Mouse (Mus musculus) C2C12 (cell line): ENCODE measurements around the gene Ptges. TPM values are rescaled to one million over a fixed set of nuclear protein-coding genes. Genes with fewer than 3 reads are reported as not detected.

Experiments
- H3K27me3 ChIP-seq: one replicate; pipeline ENCODE4 v1.6.1; 2011; ENCODE audit not compliant: control insufficient read depth, insufficient read depth, insufficient read length
- H3K36me3 ChIP-seq: one replicate; pipeline ENCODE4 v1.6.1; 2011; ENCODE audit not compliant: control insufficient read depth, insufficient read depth
- H3K4me3 ChIP-seq: one replicate; pipeline ENCODE4 v1.5.1; 2011; ENCODE audit warnings: mild to moderate bottlenecking, control low read depth; ENCODE audit not compliant: poor library complexity, insufficient read depth, severe bottlenecking
- H3K79me2 ChIP-seq: one replicate; pipeline ENCODE4 v1.6.1; 2011; ENCODE audit not compliant: control insufficient read depth, insufficient read depth
- H3K79me3 ChIP-seq: one replicate; pipeline ENCODE4 v1.6.1; 2011; ENCODE audit warnings: low read depth, control low read depth
- H3ac ChIP-seq: one replicate; pipeline ENCODE3; 2011; ENCODE audit warnings: low read depth; ENCODE audit not compliant: control insufficient read depth, insufficient read length
- CEBPB ChIP-seq: IDR thresholded peaks from one replicate; pipeline ENCODE4 v1.6.1; 2011; ENCODE audit warnings: low read depth, mild to moderate bottlenecking, control low read depth, moderate library complexity
- CTCF ChIP-seq: IDR thresholded peaks from one replicate; pipeline ENCODE4 v1.5.1; 2011; ENCODE audit not compliant: control insufficient read depth, insufficient read depth, insufficient read length
- FOSL1 ChIP-seq: IDR thresholded peaks from one replicate; pipeline ENCODE4 v1.8.0; 2011; ENCODE audit warnings: mild to moderate bottlenecking, low read length; ENCODE audit not compliant: poor library complexity, insufficient read depth, severe bottlenecking
- MAX ChIP-seq: IDR thresholded peaks from one replicate; pipeline ENCODE4 v1.6.1; 2011; ENCODE audit warnings: mild to moderate bottlenecking, control low read depth
- MYOD1 ChIP-seq: IDR thresholded peaks from one replicate; pipeline ENCODE4 v1.6.1; 2011; ENCODE audit warnings: low read depth; ENCODE audit not compliant: control insufficient read depth, insufficient read length
- MYOG ChIP-seq: IDR thresholded peaks from one replicate; pipeline ENCODE4 v1.6.1; 2011; ENCODE audit not compliant: control insufficient read depth, insufficient read length; ENCODE audit errors: extremely low read depth
- USF1 ChIP-seq: IDR thresholded peaks from one replicate; pipeline ENCODE4 v1.6.1; 2011; ENCODE audit warnings: low read depth, mild to moderate bottlenecking, control low read depth, moderate library complexity
- polyA plus RNA-seq: library from polyadenylated mRNA; unstranded; fragments of >200 nt; fragmentation: generic; extraction: Trizol; gene quantifications from one replicate; pipeline ENCODE4 v1.2.1, GENCODE M21; 2012; ENCODE audit warnings: missing spikeins

Ptges gene
- polyA plus RNA-seq, 1 experiment, result 0.70 TPM

- H3K79me2 ChIP-seq, result no peaks in the 10 kb centered on the region
- H3K36me3 ChIP-seq, result no peaks in the 10 kb centered on the region
- no peak for TF ChIP-seq MYOD1
- no peak for TF ChIP-seq MAX
- no peak for TF ChIP-seq CTCF
- no peak for TF ChIP-seq USF1
- TF ChIP-seq FOSL1, result no peak
- TF ChIP-seq CEBPB, result no peak
- no peak for TF ChIP-seq MYOG
- no peaks in the 10 kb centered on the region for H3K27me3 ChIP-seq
- H3ac ChIP-seq, result no peak overlapping the region
- H3K4me3 ChIP-seq, result no peak overlapping the region
- no peaks in the 10 kb centered on the region for H3K79me3 ChIP-seq
Measured at GRCm38 (mm10) chr2:30904991-30905390, 24.7 kb downstream of the Ptges start.

- TF ChIP-seq MAX (no peak), USF1 (no peak), CEBPB (no peak), FOSL1 (no peak), MYOG (no peak), MYOD1 (no peak), CTCF (no peak)
- Histone ChIP-seq H3ac (no peak overlapping the region), H3K4me3 (no peak overlapping the region), H3K36me3 (no peaks in the 10 kb centered on the region), H3K27me3 (no peaks in the 10 kb centered on the region), H3K79me3 (no peaks in the 10 kb centered on the region), H3K79me2 (no peaks in the 10 kb centered on the region)
Measured at GRCm38 (mm10) chr2:30904231-30904630, 25.4 kb downstream of the Ptges start.

GRCm38 (mm10) chr2:30902726-30903722, 26.6 kb downstream of the Ptges start:
- no peak overlapping the region for H3K4me3 ChIP-seq
- H3ac ChIP-seq, result no peak overlapping the region

GRCm38 (mm10) chr2:30902256-30902655, 27.4 kb downstream of the Ptges start:
- H3K4me3 ChIP-seq, result no peak overlapping the region
- TF ChIP-seq CTCF (no peak), FOSL1 (no peak), MYOG (no peak), CEBPB (no peak), MAX (no peak), MYOD1 (no peak), USF1 (no peak)
- no peak overlapping the region for H3ac ChIP-seq
- H3K79me2 ChIP-seq, result no peaks in the 10 kb centered on the region
- no peaks in the 10 kb centered on the region for H3K79me3 ChIP-seq
- no peaks in the 10 kb centered on the region for H3K27me3 ChIP-seq
- no peaks in the 10 kb centered on the region for H3K36me3 ChIP-seq

More at GRCm38 (mm10) chr2:30902726-30903722, 26.6 kb downstream of the Ptges start:
- H3K79me3 ChIP-seq, result no peaks in the 10 kb centered on the region
- no peak for TF ChIP-seq FOSL1
- H3K79me2 ChIP-seq, result no peaks in the 10 kb centered on the region
- H3K36me3 ChIP-seq, result no peaks in the 10 kb centered on the region
- H3K27me3 ChIP-seq, result no peaks in the 10 kb centered on the region

DNA sequence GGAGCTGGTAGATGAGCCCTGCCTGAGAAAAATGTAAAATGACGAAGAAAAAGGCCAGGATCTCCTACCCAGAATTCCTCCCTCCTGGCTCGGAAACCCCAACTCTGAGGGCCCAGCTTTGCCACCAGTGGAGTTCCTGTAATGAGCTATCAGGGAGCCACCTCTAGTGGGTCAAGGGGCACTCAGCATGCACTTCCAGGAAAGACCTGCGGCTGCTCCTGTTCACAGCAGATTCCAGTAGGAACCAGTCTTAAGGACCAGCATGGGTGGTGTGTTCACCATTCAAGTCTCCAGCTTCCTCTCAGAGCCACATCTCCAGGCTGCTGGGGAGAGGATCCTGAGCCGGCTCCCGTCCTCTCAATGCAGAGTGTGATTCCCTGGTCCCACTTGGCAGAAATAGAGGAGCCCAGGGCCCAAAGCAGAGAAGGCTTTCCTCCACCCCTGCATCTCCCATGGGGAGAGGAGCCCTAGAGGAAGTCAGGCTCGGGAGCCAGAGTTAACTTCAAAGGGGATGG, 28.0 kb downstream of the Ptges start:
- Histone ChIP-seq H3K4me3 (no peak overlapping the region), H3K27me3 (no peaks in the 10 kb centered on the region), H3K79me3 (no peaks in the 10 kb centered on the region), H3K79me2 (no peaks in the 10 kb centered on the region), H3ac (no peak overlapping the region), H3K36me3 (no peaks in the 10 kb centered on the region)
- TF ChIP-seq MAX (no peak), USF1 (no peak)

DNA sequence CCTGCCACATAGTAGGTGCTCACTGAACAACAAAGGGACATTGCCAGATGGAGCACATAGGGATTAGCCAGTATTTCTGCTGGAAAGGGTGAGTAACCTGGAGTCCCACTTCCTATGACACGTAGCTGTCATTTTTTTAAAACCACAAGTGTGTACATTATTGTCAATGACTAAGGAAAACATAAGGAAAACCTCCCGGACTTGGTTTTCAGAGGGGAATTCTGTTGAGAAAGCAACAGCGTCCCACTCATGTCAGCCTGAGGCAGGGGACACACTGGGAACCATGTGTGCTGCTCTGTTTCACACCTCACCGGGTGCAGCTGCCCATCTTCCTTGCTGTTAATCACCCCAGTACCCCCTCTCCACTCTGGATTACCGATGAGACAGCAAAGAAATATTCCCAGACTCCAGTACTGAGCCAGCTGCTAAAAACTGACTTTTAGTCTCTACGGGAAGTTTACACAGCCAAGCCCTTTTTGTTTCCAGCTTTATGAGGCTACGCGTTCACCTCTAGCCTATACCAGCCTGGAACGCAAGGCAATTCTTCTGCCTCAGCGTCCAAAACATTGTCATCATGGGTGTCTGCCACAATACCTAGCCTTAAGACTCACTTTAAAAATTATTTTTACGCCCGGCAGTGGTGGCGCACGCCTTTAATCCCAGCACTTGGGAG, 30.1 kb downstream of the Ptges start:
- TF ChIP-seq CTCF (no peak), FOSL1 (peak; percentile 12), MYOD1 (peak; percentile 11)
- Histone ChIP-seq H3K36me3 (no peaks in the 10 kb centered on the region), H3K4me3 (no peak overlapping the region), H3K27me3 (no peaks in the 10 kb centered on the region), H3K79me2 (no peaks in the 10 kb centered on the region), H3K79me3 (no peaks in the 10 kb centered on the region), H3ac (no peak overlapping the region)
